Mouse (Mus musculus) lung, postnatal 0 days (tissue): ENCODE measurements around the gene Irf6.

Experiments
- CTCF ChIP-seq: IDR thresholded peaks from 2 replicates; pipeline ENCODE4 v1.5.1; 2016; ENCODE audit warnings: antibody characterized with exemption, mild to moderate bottlenecking
- EP300 ChIP-seq: IDR thresholded peaks from 2 replicates; pipeline ENCODE4 v1.6.1; 2016; ENCODE audit warnings: antibody characterized with exemption, mild to moderate bottlenecking, control low read depth

- TF ChIP-seq CTCF: no peak
- no peak for TF ChIP-seq EP300
Measured at GRCm38 (mm10) chr1:193200640-193201382, 47.9 kb downstream of the Irf6 start.
